Mouse (Mus musculus) frontal cortex, adult (tissue): ENCODE results near the gene Arl2bp.

ENCODE experiments used
- ATAC-seq: cut with Nextera tagmentation; 2 replicates; pipeline ENCODE4 v1.9.2; 2017; ENCODE audit warnings: mild to moderate bottlenecking, moderate library complexity, mixed read lengths; ENCODE audit not compliant: low TSS enrichment

Arl2bp gene

GRCm38 (mm10) chr8:94695341-94695993 is 29.1 kb downstream of the Arl2bp start:
- no peak for ATAC-seq

DNA sequence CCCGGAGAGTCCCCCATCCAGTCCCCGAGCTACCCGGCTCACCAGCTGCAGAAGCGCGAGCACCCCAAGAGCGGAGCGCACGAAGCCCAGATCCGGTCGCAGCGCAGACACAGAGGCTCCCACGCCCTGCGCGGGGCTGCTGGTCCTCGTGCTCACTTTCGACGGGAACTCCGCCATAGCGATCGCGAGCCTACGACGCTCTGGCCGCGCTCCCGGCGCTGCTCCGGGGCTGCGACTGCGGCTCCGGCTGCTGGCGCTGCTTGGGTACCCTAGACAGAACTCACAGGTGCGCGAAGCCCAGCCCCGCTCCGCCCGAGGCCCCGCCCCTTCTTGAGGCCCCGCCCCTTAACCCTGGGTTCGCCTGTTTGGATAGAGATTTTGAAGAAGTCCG is 29.6 kb downstream of the Arl2bp start, which contains the start of gene Pllp:
TSS of gene Pllp (minus strand) at position 285 of the 391 bp plus-strand sequence.
- ATAC-seq, result peak; percentile 31; the same call in 1 of the 2 replicates

- no peak for ATAC-seq
These were observed 30.2 kb downstream of the Arl2bp start for GRCm38 (mm10) chr8:94696566-94696965.

GRCm38 (mm10) chr8:94697956-94698355 is 31.6 kb downstream of the Arl2bp start:
- ATAC-seq, result no peak

DNA sequence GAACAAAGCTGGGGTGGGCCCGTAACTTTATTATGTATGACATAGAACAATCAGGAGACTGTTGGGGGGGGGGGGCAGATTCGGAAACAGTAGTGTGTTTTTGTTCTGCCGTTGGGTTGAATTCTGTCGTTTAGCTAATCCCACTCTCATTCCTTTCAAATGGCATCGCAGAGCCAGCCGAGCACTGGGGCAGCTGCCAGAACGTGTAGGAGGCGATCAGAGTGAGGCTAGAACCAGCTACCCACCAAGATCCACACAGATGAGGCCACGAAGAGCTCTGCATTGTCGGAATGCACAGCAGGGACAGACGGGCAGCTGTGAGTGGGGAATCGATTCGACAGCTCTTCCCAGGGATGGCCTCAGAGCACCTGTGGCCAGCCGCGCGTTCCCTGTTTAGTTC is 33.0 kb downstream of the Arl2bp start:
- ATAC-seq, result peak; percentile 38

DNA sequence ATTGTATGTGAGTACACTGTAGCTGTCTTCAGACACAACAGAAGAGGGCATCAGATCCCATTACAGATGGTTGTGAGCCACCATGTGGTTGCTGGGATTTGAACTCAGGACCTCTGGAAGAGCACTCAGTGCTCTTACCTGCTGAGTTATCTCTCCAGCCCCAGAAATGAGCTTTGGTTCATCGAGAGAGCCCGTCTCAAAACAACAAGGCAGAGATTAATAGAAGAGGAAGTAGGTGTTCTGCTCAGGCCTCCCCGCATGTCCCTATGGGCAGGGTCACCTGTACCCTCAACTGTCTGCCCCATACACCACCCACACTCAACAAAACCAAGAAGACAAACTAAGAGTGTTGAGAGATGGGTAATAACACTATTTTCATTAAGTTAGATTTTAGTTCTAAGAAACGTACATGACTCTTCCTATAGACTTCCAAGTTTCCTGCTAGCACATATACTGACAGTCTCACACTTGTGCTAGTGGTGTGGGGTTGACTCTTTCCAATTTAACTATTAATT is 34.1 kb downstream of the Arl2bp start:
- no peak for ATAC-seq

- no peak for ATAC-seq
These were observed 35.8 kb downstream of the Arl2bp start for GRCm38 (mm10) chr8:94702156-94702555.

DNA sequence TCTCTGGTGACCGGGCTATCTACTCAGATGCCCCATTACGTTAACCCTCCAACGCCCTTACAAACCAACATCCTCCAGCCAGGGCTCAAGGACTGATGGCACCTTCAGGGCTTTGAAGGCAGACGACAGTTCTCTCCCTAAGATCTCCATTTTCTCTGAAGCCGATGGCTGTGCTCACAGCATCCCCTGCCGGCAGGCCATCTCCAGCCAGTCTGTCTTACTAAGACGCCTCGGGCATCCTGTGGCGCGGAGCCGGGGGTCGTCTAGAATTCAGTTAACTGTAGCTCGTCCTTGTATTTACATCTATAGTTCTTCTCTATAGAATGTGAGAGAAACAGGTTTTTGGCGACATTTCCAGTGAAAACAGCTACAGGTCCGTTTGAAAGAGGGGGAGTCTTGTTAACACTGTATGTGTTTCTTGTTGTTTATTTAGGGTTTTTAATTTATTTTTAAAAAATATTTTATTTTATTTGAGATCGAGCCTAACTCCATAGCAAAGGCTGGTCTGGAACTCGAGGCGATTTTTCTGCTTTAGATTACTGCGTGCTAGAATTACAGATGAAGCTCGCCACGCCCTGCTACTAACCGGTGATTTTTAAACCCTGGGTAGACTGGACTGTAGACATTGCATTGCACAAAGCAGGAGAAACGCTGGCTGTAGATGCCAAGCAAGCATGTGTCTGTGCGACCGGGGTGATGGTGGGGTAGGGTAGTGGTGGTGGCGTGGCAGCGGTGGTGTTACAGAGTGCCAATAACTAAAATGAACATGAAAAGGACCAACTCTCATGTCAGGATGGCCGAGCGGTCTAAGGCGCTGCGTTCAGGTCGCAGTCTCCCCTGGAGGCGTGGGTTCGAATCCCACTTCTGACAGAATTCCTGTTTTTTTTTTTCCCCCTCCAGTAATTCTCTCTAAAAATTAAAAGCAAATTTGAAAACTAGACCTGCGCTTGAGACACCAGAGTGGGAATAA is 36.7 kb downstream of the Arl2bp start:
- ATAC-seq, result peak; percentile 62

GRCm38 (mm10) chr8:94703972-94704668 is 37.7 kb downstream of the Arl2bp start:
- peak; percentile 53 for ATAC-seq

DNA sequence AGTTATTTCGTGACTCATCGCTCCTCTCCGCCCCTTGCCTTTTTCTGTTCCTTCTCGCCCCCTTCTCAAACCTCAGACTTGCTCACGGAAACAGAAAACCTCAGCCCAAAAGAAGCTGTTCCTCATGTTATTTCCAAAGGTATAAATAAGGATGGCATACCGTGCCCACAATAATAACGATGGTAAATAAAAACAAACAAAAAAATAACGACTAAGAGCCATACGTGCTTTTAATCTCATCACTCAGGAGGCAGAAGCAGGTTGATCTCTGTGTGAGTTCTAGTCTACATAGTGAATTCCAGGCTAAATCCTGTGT is 38.2 kb downstream of the Arl2bp start:
- ATAC-seq, result no peak; the same call in 1 of the 2 replicates

DNA sequence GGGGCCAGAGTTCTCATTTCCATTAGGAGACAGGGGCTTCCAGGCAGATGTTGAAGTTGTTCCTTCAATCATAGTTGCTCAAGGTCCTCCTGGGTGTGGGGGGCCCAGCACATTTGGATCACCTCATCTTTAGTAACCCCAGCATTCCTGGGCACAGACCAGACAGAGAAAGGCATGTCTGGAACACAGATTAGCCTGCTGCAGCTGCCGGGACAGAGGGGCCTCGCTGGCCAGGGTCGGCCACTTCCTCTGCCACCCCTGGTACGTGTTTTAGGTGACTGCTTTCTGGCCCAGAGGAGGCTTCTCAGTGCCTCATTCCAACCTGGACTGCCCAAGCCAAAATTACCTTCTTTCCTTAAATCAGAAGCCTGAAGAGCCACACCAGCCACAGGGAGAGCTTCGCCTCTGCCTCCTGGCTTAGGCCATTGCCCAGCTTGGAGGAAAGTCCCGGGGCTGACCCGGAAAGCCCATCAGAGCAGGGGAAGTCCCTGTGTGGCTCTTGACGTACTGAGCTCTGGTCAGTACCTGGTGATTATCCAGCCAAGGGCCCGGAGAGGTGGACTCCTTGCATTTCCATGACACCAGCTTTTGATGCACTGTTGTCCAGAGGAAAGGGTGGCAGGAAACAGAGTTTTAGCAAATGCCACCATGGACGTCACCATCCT is 39.3 kb downstream of the Arl2bp start:
- ATAC-seq, result no peak

- no peak for ATAC-seq
These were observed 40.5 kb downstream of the Arl2bp start for GRCm38 (mm10) chr8:94706732-94707395.

DNA sequence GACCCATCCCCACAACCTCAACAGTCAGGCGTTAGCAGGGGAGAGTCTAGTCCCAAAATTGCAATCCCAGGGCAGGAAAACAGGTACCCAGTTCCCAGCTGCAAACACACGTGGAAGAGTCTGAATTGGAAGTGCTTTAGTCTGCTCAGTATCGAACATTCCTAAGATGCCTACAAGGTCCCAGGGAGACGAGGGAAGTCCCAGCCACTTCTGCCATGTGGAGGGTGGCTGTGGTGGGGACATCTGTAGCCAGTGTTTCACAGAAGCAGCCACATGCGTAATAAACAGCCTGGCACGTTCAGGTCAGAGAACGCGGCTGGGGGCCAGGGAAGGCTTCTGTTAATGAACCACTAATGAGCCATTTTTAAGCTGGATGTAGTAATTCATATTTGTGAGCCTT is 43.9 kb downstream of the Arl2bp start:
- ATAC-seq, result no peak

GRCm38 (mm10) chr8:94711160-94711718 is 44.8 kb downstream of the Arl2bp start:
- ATAC-seq, result no peak

- no peak for ATAC-seq
These were observed 48.2 kb downstream of the Arl2bp start for GRCm38 (mm10) chr8:94714556-94714955.

DNA sequence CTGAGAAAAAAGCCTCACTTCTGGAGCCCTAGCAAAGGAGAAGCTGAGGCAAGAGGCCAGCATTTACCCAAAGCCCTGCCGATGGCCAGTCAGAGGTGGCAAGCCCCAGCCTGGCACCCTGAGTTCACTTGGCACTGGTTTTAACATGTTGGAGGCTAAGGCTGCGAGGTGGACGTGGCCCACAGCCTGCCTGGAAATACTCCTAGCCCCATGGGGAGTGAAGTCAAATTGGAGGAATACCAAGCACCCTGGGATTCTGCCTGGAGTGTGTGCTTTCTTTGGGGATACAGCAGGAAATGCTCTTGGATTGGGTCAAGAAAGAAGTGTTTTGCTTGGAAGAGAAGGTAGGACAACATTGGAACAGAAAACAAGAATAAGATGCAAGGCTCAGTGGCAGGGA is 49.5 kb downstream of the Arl2bp start:
- ATAC-seq, result no peak

DNA sequence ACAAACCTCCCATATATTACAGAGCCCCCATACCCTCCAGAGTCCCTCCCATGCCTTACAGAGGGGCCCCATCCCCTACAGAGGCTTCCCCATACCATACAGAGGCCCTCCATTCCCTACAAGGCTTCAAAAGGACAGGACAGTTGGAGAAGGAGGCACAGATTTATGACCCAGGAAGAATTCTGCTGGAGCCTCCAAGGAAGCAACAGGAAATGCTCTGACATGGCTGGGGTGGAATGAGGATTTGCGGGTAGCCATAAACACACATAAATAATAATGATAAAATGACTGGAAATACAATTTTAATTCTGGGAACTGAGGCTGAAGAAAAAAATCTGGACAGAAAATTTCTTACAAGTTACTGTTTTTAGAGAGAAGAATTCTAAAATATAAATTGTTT is 50.4 kb downstream of the Arl2bp start:
- no peak for ATAC-seq
